Mouse (Mus musculus): ENCODE results near the gene 6030468B19Rik.
"Not testable (repeated sequence)": the region's sequence is repeated elsewhere in the genome, so short reads cannot be mapped to it uniquely, and the experiment has no call there.

6030468B19Rik gene

DNA sequence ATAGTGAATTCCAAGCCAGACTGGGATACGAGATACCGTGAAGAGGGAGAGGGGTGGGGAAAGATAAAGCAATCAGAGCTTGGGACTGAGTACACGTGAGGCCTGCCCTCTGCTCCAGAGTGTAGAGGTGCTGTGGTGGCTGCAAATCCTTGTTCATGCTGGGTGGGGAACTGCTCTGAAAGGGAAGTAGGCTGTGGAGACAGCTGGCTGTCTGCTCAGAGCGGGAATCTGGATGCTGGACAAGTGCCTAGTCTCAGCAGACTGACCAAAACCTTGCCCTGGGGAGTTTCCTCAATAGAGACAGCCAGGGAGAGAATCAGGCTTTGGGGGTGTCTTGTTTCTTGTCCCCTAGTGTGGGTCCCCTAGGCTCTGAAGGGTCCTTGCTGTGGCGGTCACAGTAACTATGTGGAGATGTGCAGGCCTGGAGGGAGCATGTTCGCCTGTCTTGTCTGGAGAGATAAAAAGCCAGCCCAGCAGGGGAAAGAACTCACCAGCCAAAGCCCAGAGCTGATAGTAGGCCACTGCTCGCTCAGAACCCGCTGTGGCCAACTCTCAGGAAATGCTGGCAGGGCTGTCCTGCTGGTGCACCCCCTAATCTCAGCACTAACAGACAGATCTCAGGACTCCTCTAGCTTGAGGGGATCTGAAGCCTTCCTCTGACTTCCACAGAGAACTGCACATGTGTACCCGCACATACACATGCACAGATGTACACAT is 31.6 kb downstream of the 6030468B19Rik start:
- no peak for DNase-seq (ENCODE audit: extremely low spot score)

DNA sequence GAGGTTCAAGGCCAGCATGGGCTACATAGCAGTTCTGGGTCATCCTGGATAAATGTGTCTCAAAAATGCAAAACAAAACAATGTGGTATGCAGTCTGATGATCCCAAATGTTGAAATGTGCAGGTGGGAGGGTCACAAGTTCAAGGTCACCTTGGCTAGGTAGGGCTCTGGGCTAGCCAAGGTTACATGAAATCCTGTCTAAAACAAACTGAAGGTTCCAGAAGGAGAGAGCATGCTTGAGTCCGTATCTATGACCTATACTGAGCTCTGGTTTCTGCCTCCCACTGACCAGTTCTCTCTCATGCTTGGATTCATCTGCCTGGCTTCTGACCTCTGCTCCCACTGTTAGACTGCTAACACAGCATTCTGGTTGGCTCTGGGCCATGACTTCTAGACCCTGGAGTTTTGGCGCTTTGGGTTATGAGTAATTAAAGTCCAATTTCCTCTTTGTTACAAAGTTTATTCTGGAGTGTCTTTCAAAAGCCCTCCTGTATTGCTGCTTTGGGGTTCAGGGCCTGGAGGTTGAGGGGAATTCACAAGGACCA is 32.3 kb downstream of the 6030468B19Rik start:
- DNase-seq (ENCODE audit: extremely low spot score), result no peak

DNA sequence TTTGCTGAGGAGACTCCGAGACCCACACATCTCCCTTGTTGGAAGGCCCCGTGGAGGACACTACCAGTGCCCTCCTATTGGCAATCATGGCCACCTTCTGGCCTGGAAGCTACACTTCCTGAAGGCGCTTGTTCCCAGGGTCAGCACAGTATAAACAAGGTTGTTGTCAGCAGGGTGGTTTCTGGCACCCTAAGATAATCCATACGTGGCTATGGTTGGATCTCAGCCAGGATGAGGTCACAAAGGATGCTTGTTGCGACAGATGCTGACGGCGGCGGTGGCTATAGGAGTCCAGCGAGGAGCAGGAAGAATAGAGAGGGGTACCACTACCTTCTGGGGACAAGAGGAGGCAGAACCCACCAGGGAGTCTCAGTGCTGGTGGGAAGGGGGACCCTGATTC is 32.9 kb downstream of the 6030468B19Rik start:
- DNase-seq (ENCODE audit: extremely low spot score), result no peak

DNA sequence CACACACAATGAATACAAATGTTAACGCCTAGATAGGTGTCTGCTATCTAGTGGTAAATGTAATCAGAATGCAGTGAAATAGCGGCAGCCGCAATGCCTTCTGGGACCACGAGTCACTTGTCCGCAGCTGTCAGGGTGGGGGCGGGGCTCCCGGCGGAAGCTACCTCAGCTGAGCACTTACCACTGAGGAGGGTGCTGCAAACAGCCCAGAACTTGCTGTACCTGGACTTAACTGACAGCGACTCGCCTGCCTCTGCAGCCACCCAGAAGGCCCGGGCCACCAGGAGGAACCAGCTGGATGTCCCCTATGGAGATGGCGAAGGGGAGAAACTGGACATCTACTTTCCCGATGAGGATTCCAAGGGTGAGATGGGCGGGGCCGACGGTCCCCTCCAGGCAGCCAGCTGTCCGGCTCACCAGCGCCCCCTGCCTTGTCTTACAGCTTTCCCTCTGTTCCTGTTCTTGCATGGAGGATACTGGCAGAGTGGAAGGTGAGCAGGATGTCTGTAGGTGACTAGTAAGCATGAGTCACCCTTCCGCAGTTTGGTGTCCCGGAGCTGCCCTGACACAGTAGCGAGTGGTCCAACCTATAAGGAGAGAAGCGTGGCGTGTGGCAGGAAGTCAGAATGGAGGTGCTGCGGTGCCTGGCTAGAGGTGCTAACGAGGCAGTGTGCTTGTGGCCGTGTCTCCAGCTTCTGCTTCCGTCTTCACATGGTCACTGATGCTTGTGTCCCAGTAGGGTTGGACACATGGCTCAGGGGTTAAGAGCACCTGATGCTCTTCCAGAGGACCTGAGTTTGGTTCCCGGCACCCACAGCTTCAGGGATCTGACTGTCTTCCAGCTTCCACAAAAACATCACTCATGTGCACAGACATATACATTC is 34.9 kb downstream of the 6030468B19Rik start:
- peak; percentile 90 for DNase-seq (ENCODE audit: extremely low spot score)

DNA sequence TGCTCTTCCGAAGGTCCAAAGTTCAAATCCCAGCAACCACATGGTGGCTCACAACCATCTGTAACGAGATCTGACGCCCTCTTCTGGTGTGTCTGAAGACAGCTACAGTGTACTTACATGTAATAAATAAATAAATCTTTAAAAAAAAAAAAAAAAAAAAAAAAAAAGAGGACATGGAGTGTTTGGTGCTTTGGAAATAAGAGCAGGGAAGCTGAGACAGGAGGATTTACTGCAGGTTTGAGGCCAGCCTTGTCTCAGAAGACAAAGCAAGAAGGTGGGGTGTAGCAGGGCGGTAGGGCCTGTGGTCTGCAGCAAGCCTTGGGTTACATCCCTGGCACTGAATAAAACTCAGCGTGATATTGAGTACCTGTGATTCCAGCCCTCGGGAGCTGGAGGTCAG is 36.0 kb downstream of the 6030468B19Rik start:
- DNase-seq (ENCODE audit: extremely low spot score), result not testable (repeated sequence)

DNA sequence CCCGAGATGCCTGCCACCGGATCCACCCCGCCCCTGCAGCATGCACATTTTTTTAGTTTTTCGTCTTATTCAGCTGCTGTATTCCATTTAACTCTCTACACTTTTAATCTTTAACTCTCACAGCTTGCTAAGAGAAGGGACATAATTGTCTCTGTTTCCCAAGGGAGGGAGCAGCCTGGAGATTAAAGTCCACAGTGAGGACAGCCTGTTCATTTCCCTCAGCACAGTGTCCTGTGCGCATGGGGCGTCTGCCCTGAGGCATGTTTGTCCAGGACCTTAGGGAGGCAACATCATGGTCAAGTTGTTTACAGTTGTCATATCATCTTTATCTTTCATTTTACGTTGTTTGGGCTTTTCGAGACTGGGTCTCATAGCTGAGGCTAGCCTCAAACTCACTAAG is 36.6 kb downstream of the 6030468B19Rik start:
- DNase-seq (ENCODE audit: extremely low spot score), result no peak

DNA sequence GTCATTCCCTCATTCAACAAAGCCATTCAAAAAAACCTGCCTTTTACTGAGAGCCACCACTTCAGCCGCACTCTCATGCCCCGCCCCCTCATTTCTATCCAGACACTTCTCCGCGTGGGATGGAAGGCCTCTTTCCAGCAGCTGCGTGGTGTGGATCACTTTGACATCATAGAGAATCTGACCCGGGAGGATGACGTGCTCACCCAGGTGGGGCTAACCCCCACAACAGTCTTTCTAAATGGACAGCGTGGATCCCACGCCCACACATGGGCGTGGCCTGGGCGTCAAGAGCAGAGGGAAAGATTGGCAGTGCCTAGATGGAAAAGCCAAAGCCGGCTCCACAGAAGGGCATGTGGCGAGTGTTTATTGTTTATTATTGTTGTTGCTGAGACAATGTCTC is 38.8 kb downstream of the 6030468B19Rik start:
- DNase-seq (ENCODE audit: extremely low spot score), result no peak

DNA sequence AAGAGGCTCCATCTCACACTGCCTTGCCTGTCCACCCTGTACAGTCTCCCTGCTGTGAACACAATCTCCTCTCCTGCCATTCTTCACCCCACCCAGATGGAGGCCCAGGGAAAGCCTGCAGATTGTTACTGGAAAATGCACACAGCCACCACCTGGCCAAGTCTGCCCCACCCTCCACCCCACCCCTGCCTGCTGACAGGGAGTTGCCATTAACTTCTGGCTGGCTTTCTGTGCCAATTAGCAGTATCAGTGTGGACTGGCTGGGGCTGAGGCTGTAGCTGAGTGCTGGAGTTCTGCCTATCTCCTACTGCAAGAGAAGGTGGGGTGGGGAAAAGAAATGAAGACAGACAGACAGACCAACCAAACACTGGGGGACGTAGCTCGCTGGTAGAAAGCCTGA is 41.1 kb downstream of the 6030468B19Rik start:
- no peak for DNase-seq (ENCODE audit: extremely low spot score)

DNA sequence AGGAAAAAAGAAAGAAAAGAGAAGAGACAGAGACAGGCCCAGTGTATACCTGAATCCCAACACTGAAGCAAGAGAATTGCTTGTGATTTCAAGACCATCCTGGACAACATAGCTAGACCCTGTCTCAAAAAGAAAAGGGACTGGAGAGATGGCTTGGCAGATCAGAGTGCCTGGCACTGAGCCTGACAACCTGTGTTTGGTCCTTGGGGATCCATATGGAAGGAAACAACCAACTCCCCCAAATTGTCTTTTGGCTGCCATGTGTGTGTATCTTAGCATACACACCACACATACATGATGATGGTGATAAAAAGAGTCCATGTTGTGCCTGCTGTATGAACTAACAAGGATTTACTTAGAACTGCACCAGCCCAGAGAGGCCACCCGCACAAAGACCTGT is 41.6 kb downstream of the 6030468B19Rik start:
- DNase-seq (ENCODE audit: extremely low spot score), result no peak

DNA sequence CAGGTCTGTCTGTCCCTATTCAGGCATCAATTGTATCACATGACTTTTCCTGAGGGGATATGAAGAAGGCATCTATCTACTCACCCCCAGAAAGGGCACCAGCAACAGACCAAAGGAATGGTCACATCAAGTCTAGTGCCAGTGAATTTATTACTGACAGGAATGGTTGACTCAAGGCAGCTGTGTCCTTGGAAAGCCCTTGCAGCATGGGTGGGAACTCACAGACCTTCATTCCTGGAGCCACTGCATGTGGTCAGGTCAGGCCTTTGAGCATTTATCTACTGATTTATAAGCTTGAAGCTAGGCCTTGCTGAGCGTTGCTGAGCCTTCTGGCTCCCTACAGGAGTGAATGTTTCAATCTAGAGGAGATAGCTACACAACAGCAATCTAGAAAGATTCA is 43.5 kb downstream of the 6030468B19Rik start:
- DNase-seq (ENCODE audit: extremely low spot score), result no peak

DNA sequence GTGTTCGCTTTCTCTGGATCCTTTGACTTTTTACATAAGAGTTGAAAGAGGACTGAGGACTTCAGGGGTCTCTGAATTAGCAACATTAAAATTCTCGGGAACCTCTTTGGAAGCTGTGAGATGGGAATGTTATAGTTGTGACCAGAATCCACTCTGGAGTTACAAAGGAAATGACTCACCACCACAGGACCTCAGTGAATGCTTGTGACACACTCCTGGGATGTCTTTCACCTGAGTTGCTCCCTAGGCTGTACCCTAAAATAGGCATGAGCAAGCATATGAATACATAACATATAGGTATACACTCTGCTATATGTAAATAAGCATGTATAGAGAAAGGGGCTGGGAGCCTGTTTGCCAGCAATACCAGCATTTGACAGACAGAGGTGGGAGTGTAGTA is 46.0 kb downstream of the 6030468B19Rik start:
- no peak for DNase-seq (ENCODE audit: extremely low spot score)

DNA sequence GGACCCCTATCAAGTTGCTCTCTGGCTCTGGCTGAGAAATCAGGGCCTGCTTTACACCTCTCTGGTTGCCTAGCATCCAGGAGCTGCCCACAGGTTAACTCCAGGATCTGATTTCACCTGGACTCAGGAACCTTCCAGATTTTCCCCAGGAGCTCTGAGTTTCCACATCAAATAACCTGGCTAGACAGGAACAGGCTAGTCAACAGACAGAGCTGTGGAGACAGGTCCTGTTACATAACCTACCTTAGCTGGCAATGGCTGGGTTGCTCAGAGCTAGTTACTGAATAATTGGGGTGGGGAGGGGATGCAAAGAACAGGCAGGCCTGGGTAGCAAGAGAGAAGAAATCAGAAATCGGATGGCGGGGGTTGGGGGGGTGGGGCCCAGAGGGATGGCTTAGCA is 47.5 kb downstream of the 6030468B19Rik start:
- DNase-seq (ENCODE audit: extremely low spot score), result no peak

DNA sequence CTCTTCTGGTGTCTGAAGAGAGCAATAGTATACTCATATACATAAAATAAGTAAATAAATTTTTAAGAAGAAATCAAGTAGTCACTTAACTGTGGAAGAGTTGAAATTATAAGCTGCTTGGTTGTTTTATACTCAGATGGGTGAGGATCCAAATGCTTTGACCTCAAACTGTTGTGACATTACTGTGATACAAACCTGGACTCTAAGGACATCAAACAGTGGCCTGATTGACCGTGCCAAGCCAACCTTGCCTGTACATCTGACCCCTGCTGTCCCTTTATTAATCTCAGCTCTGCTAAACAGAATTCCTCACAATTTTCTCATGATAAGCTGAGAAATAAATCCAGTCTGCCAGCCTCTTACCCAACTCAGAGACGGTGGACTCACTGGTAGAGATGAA is 48.2 kb downstream of the 6030468B19Rik start:
- DNase-seq (ENCODE audit: extremely low spot score), result no peak

DNA sequence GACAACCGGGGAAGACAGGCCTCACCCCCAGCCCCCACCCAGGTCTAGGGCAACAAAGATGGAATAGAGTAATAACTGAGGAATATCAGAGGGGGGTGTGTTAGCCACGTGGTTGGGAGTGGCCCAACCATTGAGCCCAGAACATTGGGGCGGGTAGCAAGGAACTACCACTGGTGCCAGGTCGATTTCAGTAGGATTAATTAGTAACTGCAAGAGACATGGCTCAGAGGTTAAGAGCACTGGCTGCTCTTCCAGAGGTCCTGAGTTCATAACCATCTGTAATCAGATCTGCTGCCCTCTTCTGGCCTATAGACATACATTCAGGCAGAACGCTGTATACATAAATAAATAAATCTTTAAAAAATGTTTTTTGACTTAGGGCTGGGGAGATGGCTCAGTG is 49.2 kb downstream of the 6030468B19Rik start:
- DNase-seq (ENCODE audit: extremely low spot score), result no peak

DNA sequence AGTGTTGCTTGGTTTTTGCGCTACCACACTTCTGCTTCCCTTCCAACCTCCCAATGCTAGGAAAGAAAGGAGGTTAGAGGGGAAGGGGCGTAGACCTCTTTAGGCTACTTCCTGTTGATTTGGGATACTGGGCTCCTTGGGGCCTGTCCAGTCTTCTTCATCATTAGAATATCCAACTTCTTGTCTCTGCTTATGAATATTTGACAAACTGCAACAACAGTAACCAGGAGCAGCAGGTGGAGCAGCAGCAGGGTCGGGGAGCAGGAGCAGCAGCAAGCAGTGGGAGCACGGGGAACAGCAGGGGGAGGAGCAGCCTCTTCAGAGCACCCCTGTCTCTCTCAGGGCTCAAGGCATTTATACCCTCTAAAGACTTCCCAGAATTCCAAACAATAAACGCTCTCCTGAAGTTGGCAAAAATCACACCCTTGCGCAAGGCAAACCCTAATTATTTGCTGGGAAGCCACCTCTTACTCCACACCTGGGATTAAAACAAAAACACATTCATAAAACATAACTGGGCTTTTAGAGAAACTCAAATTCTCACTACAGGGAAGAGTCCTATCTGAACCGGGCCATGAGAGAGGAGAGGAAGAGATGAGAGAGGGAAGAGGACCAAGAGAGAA is 50.2 kb downstream of the 6030468B19Rik start:
- DNase-seq (ENCODE audit: extremely low spot score), result no peak

DNA sequence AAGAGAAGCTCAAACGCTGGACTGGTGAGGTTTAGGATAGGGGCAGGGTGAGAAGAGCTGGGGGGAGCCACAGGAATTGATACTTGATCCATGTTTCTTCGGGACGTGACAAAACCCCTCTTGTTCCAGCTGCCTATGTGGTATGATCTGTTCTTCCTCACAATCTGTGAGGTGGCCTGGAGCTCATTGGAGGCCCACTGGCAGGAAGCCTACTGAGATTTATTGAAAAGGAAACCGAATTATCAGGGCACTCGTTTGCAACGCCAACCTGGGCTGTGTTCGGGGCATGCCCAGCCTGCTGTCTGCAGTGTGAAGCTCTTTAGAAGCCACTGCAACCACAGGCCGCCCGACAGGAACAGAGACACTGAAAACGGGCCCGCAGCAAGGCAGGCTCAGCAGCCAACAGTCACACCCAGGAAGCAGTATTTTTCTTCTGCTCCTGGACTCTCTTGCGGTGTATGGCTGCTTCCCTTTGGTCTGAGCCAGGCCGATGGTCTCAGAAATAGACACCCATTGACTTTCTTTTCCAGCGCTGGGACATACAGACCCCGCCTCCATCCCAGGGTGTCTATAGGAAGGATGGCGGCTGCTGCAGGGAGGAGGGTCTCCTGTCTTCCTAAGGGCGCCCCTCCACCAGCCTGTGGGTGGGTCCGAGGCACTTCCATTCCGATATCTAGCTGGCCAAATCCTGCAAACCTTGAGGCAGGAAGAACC is 51.0 kb downstream of the 6030468B19Rik start:
- DNase-seq (ENCODE audit: extremely low spot score), result no peak

DNA sequence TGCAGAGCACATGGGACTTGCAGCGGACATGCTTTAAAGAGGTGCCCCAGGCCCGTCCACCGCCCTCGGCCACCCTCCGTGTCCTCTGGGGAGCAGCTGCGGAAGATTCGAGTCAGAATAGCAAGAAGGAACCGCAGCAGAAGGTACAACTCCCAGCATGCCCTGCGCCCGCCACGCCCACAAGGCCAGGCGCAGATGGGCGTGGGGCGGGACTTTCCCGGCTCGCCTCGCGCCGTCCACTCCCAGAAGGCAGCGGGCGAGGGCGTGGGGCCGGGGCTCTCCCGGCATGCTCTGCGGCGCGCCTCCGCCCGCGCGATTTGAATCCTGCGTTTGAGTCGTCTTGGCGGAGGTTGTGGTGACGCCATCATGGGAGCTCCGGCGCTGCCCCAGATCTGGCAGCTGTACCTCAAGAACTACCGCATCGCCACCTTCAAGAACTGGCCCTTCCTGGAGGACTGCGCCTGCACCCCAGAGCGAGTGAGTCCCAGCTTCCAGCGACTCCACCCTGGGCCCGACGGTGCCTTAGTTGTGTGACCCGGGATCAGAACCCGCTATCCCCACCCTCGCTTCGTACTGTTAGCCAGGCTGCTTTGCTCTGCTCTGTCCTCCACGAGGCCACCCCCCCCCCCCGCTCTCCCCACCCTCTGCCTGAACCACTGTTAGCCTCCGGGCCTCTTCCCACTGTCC is 51.7 kb downstream of the 6030468B19Rik start, which contains the start of gene Birc5:
Gene Birc5 (plus strand): TSS at position 267 of the 687 bp plus-strand sequence.
- peak; percentile 97 for DNase-seq (ENCODE audit: extremely low spot score)

DNA sequence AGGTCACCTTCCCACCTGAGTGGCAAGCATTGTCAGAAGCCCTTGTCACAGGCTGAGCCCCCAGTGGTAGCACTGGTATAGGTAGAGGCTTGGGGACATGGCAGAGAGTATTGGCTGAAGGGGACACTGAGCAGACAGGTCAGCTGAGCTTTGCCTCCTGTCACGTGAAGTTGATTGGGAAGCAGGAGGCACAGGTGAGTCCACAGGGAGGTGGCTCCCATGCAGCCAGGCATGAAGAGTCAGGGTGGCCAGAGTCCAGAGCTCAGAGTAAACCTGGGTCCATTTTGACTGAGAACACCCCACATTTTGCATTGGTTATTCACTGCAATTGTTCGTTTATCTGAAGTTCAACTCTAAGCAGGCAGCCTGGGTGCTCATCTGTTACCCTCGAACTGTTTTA is 55.4 kb downstream of the 6030468B19Rik start:
- DNase-seq (ENCODE audit: extremely low spot score), result no peak

DNA sequence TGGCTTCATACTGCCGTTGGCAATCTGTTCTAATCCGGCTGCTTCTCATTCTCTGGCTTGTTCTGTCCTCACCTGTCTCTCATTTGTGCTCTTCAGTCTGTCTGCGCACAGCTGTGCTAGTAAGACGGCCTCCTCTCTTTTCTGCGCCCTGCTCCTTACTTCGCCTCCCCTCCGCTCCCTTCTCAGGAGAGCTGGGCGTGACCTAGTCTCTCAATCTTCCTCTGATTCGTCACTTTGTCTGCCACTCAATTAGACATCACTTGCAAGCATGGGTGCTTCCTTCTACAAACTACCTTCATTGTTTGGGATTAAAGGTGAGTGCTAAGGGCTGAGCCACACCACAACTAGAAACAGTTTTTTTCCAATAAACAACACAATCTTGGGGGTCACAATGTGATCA is 56.8 kb downstream of the 6030468B19Rik start:
- DNase-seq (ENCODE audit: extremely low spot score), result no peak

DNA sequence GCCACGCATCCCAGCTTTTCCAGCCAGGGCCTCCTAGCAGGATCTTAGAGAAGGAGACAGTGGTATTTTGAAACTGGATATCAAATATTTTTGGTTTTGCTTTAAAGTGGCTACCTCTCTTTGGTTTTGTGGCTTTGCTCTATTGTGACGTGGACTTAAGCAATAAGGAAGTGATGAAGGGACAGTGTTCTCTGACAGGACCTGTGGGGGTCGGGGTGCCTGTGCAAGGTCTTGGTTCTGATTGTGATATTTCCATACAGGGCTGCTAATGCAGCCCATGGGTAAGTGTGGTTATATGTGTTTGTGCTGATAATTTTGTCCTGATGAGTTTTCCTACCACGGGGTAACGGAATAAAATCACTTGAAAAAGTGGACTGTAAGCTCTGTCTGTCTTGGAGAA is 57.9 kb downstream of the 6030468B19Rik start:
- no peak for DNase-seq (ENCODE audit: extremely low spot score)

DNA sequence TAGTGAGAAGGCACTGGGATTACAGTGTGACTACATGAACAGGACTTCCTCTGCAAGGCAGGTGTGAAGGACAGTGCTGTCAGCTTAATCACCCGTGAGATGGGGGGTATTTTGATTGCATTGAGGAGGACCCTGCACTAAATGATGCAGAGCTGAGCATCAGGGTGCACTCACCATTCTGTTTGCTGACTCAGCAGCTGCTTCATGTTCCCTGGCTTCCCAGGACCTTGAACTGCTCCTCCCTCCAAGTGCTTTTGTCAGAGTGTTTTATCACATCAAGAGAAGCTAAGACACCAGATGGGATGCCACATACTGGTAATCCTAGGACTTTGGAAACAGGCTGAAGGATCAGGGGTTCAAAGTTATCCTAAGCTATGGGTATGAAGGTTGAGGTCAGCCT is 58.5 kb downstream of the 6030468B19Rik start:
- no peak for DNase-seq (ENCODE audit: extremely low spot score)
